Mouse (Mus musculus) 3134 (cell line): ENCODE data around the gene Spata31.

Experiments used
- DNase-seq: peaks from one replicate; pipeline ENCODE4 v3.0.0-alpha.2; 2011; ENCODE audit warnings: low spot score; ENCODE audit not compliant: insufficient read length; ENCODE audit errors: extremely low read depth

The Spata31 gene

DNA sequence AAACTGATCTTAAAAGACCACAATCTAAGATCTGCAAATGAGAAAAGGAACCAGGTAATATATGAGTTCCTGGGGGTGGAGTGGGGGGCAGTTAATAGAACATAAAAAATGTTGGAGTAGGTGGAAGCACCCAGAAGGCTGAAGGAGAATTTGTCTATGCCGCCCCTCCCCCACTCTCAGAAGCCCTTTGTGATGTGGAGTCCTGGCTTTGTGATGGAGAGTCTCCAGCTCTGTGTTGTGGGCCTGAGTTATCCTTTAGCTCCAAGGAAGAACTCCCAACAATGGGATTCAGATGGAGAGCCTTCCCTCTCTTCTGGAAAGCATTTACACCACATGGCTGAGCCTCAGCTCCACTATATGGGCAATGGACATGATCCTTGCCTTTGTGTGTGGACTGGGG is at the start of gene Spata31:
TSS of gene Spata31 (plus strand) at position 216 of the 400 bp plus-strand sequence.
- no peak for DNase-seq

DNA sequence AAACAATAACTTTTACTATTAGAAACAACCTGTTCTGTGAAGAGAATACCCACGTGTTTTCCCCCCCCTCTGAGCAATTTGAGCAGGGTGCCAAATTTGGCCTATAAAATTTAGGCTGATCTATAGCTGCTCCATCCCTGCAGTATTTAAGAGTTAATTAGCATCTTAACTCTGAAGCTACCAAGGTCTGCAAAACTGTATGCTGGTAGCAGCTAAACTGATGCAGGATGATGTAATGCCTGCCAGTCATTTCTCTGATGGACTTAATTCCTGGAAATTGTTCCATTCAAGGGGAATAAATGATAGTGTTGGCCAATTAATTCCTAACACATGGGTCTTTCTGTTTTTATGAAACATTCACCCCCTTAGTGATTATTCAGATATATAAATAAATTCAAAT is 14.1 kb upstream of the Spata31 start:
- DNase-seq: no peak

DNA sequence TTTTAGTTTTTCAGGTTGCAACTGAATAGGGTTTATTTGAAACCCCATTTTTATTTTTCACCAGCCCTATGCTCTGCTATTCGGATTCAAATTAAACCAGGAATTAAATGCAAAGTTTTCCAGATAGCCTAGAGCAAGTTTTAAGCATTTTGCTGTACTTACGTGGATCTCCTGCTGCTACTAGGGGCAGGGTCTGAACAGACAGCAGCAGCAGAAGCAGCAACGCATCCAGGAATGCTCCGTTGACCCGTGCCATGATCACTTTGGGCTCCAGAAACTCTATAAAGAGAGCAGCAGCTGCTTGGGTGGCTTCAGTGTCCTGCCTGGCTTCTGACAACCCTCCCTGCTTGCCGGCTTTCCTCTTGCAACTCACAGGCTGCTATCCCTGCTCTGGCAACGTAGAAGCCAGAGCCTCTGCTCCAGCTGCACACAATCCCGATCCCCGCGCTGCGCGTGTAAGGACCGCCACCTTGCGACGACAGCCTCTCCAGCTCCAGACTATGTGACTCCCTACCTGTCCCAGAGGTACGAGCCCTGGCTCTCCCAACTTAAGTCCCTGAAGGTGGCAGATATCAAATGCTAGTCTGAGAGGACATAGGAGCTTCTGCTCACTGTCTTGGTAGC is 13.5 kb upstream of the Spata31 start, which contains the start of gene Cntnap3:
TSS of gene Cntnap3 (minus strand) at position 371 of the 624 bp plus-strand sequence.
- DNase-seq: peak; percentile 4
